Mouse (Mus musculus): ENCODE measurements around the gene Smg5. TPM values are rescaled to one million over a fixed set of nuclear protein-coding genes. Genes with fewer than 3 reads are reported as not detected.
A peak's percentile ranks its signal among the peaks of the same experiment; 100 is the strongest.

Gene Smg5
- total and polyA plus RNA-seq, 2 experiments from 2014 or later = 42.9 to 98.1 TPM

- Histone ChIP-seq H3K27me3 (ENCODE audit: insufficient read depth, low read length) (no peaks in the 10 kb centered on the region), H3K27ac (no peak overlapping the region), H3K4me1 (ENCODE audit: insufficient read depth, low read length) (peaks cover 10% of the 10 kb centered on the region; the same call in 1 of the 2 replicates), H3K4me3 (ENCODE audit: low read length) (no peak overlapping the region), H3K9me3 (ENCODE audit: low read length) (no peaks in the 10 kb centered on the region), H3K9ac (replicated peaks; ENCODE audit: low read length) (no peak overlapping the region), H3K4me2 (ENCODE audit: low read depth, low read length) (no peak overlapping the region), H3K36me3 (ENCODE audit: insufficient read depth, low read length) (no peaks in the 10 kb centered on the region)
- ATAC-seq = no peak
- TF ChIP-seq CTCF (IDR thresholded peaks at IDR 0.05; ENCODE audit: low read depth) = no peak
- 68% methylated on average over 12 of the region's 12 CpGs for WGBS
- DNase-seq (ENCODE audit: low spot score) = no peak
These were observed 1.9 kb upstream of the Smg5 start for GRCm38 (mm10) chr3:88334029-88334658.

DNA sequence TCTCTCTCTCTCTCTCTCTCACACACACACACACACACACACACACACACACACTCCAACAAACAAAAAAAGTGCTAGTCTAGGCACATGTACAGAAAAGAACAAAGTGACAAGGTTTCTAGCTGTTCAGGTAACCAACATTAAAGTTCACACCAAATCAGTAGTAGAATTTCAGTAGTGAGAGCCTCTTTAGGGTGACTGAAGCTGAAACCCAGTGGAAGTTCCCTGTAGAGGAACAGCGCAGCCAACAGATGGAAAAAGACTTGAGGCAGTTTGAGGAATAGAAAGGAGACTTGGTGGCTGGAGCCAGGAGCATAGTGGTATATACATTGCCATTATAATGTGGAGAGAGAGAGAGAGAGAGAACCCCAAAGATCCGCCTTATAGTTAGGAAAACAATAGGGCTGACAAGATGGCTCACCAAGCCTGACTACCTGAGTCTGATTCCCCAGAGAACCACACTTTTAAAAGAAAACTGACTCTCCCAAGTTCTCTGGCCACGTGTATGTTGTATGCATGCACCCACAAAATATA is 1.1 kb upstream of the Smg5 start:
- Histone ChIP-seq H3K9me3 (ENCODE audit: low read length) (no peaks in the 10 kb centered on the region), H3K9ac (replicated peaks; ENCODE audit: low read length) (peak overlapping the region; percentile 85), H3K4me3 (ENCODE audit: low read length) (peak overlapping the region; percentile 81), H3K36me3 (ENCODE audit: insufficient read depth, low read length) (no peaks in the 10 kb centered on the region), H3K27ac (no peak overlapping the region; the same call in 1 of the 2 replicates), H3K4me1 (ENCODE audit: insufficient read depth, low read length) (peaks cover 10% of the 10 kb centered on the region; the same call in 1 of the 2 replicates), H3K4me2 (ENCODE audit: low read depth, low read length) (peak overlapping the region; percentile 77), H3K27me3 (ENCODE audit: insufficient read depth, low read length) (no peaks in the 10 kb centered on the region)
- no peak for TF ChIP-seq CTCF (IDR thresholded peaks at IDR 0.05; ENCODE audit: low read depth)
- DNase-seq (ENCODE audit: low spot score) (no peak), ATAC-seq (no peak)
- 31% methylated on average over 3 of the region's 3 CpGs for WGBS

GRCm38 (mm10) chr3:88335436-88336053 is 515 bp upstream of the Smg5 start:
- peak overlapping the region; percentile 81 for H3K4me3 ChIP-seq (ENCODE audit: low read length)
- H3K4me2 ChIP-seq (ENCODE audit: low read depth, low read length) = peak overlapping the region; percentile 77
- ATAC-seq (peak; percentile 69), DNase-seq (ENCODE audit: low spot score) (no peak)
- 1% methylated on average over 27 of the region's 27 CpGs for WGBS
- H3K27me3 ChIP-seq (ENCODE audit: insufficient read depth, low read length) = no peaks in the 10 kb centered on the region
- H3K4me1 ChIP-seq (ENCODE audit: insufficient read depth, low read length) = peaks cover 10% of the 10 kb centered on the region; the same call in 1 of the 2 replicates
- peak overlapping the region; percentile 85 for H3K9ac ChIP-seq (replicated peaks; ENCODE audit: low read length)
- H3K36me3 ChIP-seq (ENCODE audit: insufficient read depth, low read length) = no peaks in the 10 kb centered on the region
- no peaks in the 10 kb centered on the region for H3K9me3 ChIP-seq (ENCODE audit: low read length)
- 0 out of 2 replicates have a peak, but pooled peaks have one; percentile 10 for TF ChIP-seq CTCF (IDR thresholded peaks at IDR 0.05; ENCODE audit: low read depth)
- peak overlapping the region; percentile 92 for H3K27ac ChIP-seq

- Histone ChIP-seq H3K4me1 (ENCODE audit: insufficient read depth, low read length) (peaks cover 10% of the 10 kb centered on the region; the same call in 1 of the 2 replicates), H3K9me3 (ENCODE audit: low read length) (no peaks in the 10 kb centered on the region), H3K36me3 (ENCODE audit: insufficient read depth, low read length) (peaks cover 9% of the 10 kb centered on the region; the same call in 1 of the 2 replicates), H3K4me2 (ENCODE audit: low read depth, low read length) (peak overlapping the region; percentile 77), H3K27ac (no peak overlapping the region), H3K9ac (replicated peaks; ENCODE audit: low read length) (0 out of 2 replicates have a peak overlapping the region, but pooled peaks have one; percentile 17), H3K4me3 (ENCODE audit: low read length) (peak overlapping the region; percentile 81; the same call in 1 of the 2 replicates), H3K27me3 (ENCODE audit: insufficient read depth, low read length) (no peaks in the 10 kb centered on the region)
- TF ChIP-seq CTCF (IDR thresholded peaks at IDR 0.05; ENCODE audit: low read depth) = no peak
- DNase-seq (ENCODE audit: low spot score) = no peak
- no peak for ATAC-seq
- 80% methylated on average over 11 of the region's 11 CpGs for WGBS
These were observed 1.4 kb downstream of the Smg5 start for GRCm38 (mm10) chr3:88337367-88338020.

DNA sequence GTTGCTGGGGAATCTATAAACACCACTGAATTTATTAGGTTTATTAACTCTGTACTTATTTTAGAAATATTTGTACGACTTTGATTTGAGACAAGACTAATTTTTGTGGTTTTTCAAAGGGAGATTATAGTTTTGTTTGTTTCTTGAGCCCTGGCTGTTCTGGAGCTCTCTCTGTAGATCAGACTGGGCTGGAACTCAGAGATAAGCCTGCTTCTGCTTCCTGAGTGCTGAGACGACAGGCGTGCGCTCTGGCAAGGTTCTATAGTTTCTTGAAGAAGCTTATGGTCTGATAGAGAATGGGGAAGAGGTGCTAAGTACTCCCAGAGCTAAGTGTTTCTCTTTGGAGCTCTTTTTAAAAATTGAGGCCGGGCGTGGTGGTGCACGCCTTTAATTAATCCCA is 2.3 kb downstream of the Smg5 start:
- Histone ChIP-seq H3K4me1 (ENCODE audit: insufficient read depth, low read length) (peaks cover 10% of the 10 kb centered on the region; the same call in 1 of the 2 replicates), H3K4me2 (ENCODE audit: low read depth, low read length) (no peak overlapping the region), H3K27me3 (ENCODE audit: insufficient read depth, low read length) (no peaks in the 10 kb centered on the region), H3K36me3 (ENCODE audit: insufficient read depth, low read length) (peaks cover 18% of the 10 kb centered on the region), H3K9me3 (ENCODE audit: low read length) (no peaks in the 10 kb centered on the region), H3K27ac (no peak overlapping the region), H3K9ac (replicated peaks; ENCODE audit: low read length) (no peak overlapping the region), H3K4me3 (ENCODE audit: low read length) (no peak overlapping the region)
- ATAC-seq (no peak), DNase-seq (ENCODE audit: low spot score) (no peak)
- TF ChIP-seq CTCF (IDR thresholded peaks at IDR 0.05; ENCODE audit: low read depth) = no peak
- 93% methylated on average over 7 of the region's 7 CpGs for WGBS

GRCm38 (mm10) chr3:88339006-88339405 is 2.9 kb downstream of the Smg5 start:
- Histone ChIP-seq H3K9ac (replicated peaks; ENCODE audit: low read length) (no peak overlapping the region), H3K4me2 (ENCODE audit: low read depth, low read length) (no peak overlapping the region), H3K9me3 (ENCODE audit: low read length) (no peaks in the 10 kb centered on the region), H3K36me3 (ENCODE audit: insufficient read depth, low read length) (peaks cover 24% of the 10 kb centered on the region), H3K27ac (no peak overlapping the region), H3K27me3 (ENCODE audit: insufficient read depth, low read length) (no peaks in the 10 kb centered on the region), H3K4me3 (ENCODE audit: low read length) (no peak overlapping the region), H3K4me1 (ENCODE audit: insufficient read depth, low read length) (peaks cover 10% of the 10 kb centered on the region; the same call in 1 of the 2 replicates)
- TF ChIP-seq CTCF (IDR thresholded peaks at IDR 0.05; ENCODE audit: low read depth) = no peak
- 73% methylated on average over 3 of the region's 3 CpGs for WGBS
- no peak for ATAC-seq
- DNase-seq (ENCODE audit: low spot score) = no peak

All from hindbrain, postnatal 0 days (tissue).